In genomic region chr7:30563906-30564280, GRCm38 (mm10) we compare ENCODE assay signal across 9 mouse cellular contexts. TPM values are rescaled to one million over a fixed set of nuclear protein-coding genes. Genes with fewer than 3 reads are reported as not detected.
DNase-seq lines count a peak whose midpoint lies in the region; ATAC-seq and TF ChIP-seq lines count a peak whose summit lies in the region.
"Had no signal": no experiment of that assay in that cellular context is flagged by ENCODE, and none has a peak within 500 bp of the region (broad histone marks: within the 10 kb centered on the region; RNA-seq: fewer than 3 reads in every experiment).

No protein-coding gene starts in this region.

- no peak for ATAC-seq in forebrain, embryonic 15.5 days (replicated peaks)

- TF ChIP-seq CTCF in heart, adult 2 months (IDR thresholded peaks at IDR 0.05): no peak

- no peak for DNase-seq in heart, adult 2 months
- DNase-seq in heart, adult 8-10 months (ENCODE audit: low spot score): no peak
- peak; percentile 58 to 72 for DNase-seq in CD8-positive naive resting alpha-beta T cell, adult 2 months (ENCODE audit: low read depth in 2 of 2, low spot score in 2 of 2)
- no peak for DNase-seq in B cell, adult 2 months
- no peak for DNase-seq in layer of hippocampus, adult 11-12 months (ENCODE audit: low spot score)
- DNase-seq in urinary bladder, adult 2 months (ENCODE audit: low spot score): no peak

- H3K27me3 ChIP-seq in heart, adult 2 months (ENCODE audit: control insufficient read depth, insufficient read depth, low read length): no peaks in the 10 kb centered on the region
- H3K27me3 ChIP-seq in forebrain, embryonic 15.5 days: no peaks in the 10 kb centered on the region

- intact Hi-C loops in heart, adult 2 months (cut with DNase I): loop anchor here (1.0 kb wide), 1 partner anchor 24 kb away; the partner anchor contains the start of gene Kmt2b

- WGBS in heart, adult 2 months: 27% methylated on average over 6 of the region's 6 CpGs
- 31% methylated on average over 6 of the region's 6 CpGs for WGBS in forebrain, embryonic 15.5 days
- 43% methylated on average over 6 of the region's 6 CpGs for WGBS in macrophage (ENCODE audit: missing documents)

- 0 out of 2 replicates have a peak overlapping the region, but pooled peaks have one; percentile 3 for H3K9ac ChIP-seq in heart, adult 2 months (ENCODE audit: low read depth, low read length)
- peak overlapping the region; percentile 70 for H3K9ac ChIP-seq in forebrain, embryonic 15.5 days (replicated peaks)

- peak overlapping the region; percentile 73 for H3K4me2 ChIP-seq in forebrain, embryonic 15.5 days (replicated peaks)

- peaks cover 3% of the 10 kb centered on the region for H3K4me1 ChIP-seq in heart, adult 2 months (ENCODE audit: control insufficient read depth, insufficient read depth, low read length)
- peaks cover 25% of the 10 kb centered on the region for H3K4me1 ChIP-seq in forebrain, embryonic 15.5 days

- no peaks in the 10 kb centered on the region for H3K9me3 ChIP-seq in forebrain, embryonic 15.5 days

- peak overlapping the region; percentile 71 for H3K4me3 ChIP-seq in heart, adult 2 months
- peak overlapping the region; percentile 75 for H3K4me3 ChIP-seq in forebrain, embryonic 15.5 days
- peak overlapping the region; percentile 99 for H3K4me3 ChIP-seq in macrophage (ENCODE audit: inconsistent target)

- no peak for TF ChIP-seq POLR2A in heart, adult 2 months (IDR thresholded peaks at IDR 0.05; ENCODE audit: insufficient read depth, low read depth, low read length)

- H3K36me3 ChIP-seq in heart, adult 2 months (ENCODE audit: control insufficient read depth, insufficient read depth, low read length): no peaks in the 10 kb centered on the region
- H3K36me3 ChIP-seq in forebrain, embryonic 15.5 days: peaks cover 39% of the 10 kb centered on the region
- H3K36me3 ChIP-seq in macrophage (ENCODE audit: inconsistent target): peaks cover 32% of the 10 kb centered on the region; the same call in 1 of the 2 replicates

- no peak for TF ChIP-seq EP300 in heart, adult 2 months (IDR thresholded peaks at IDR 0.05; ENCODE audit: insufficient read depth, low read depth, low read length)

- peak overlapping the region; percentile 99 for H3K27ac ChIP-seq in heart, adult 2 months
- peak overlapping the region; percentile 92 for H3K27ac ChIP-seq in forebrain, embryonic 15.5 days (replicated peaks)
- peak overlapping the region; percentile 87 for H3K27ac ChIP-seq in macrophage

- H3K79me2 ChIP-seq in heart, adult 2 months (replicated peaks; ENCODE audit: control insufficient read depth, insufficient read depth, low read length): no peaks in the 10 kb centered on the region
- peaks cover 28% of the 10 kb centered on the region for H3K79me2 ChIP-seq in macrophage (ENCODE audit: inconsistent target)

RNA-seq across cellular contexts. Expression of gene Psenen, which starts 0.5 kb away (rescaled TPM):
- 10 to 100 TPM; 75.6 to 85.7 TPM for total RNA-seq in heart, adult 2 months (2021)
- 109 and 124 TPM in 2 replicates for polyA plus RNA-seq in heart, adult 2 months (2012; rRNA removed)
- 10 to 100 TPM; 82.2 to 90.7 (median 88.5) TPM for total RNA-seq in heart, adult 8-10 months (2022)
- 131 and 138 TPM in 2 replicates for polyA plus RNA-seq in forebrain, embryonic 15.5 days (2015; fragmentation: Nextera tagmentation; extraction: Ambion mirVana)
- 100 to 1,000 TPM in 3 of 26 experiments, 10 to 100 TPM in 20, 1 to 10 TPM in 3; 6.1 to 114 (median 40.7) TPM for total RNA-seq in macrophage (2018; cell fraction: chromatin; rRNA removed)
- 100 to 1,000 TPM; 191 to 255 (median 223) TPM for total RNA-seq in macrophage (2018; cell fraction: cytosol; rRNA removed)
- 100 to 1,000 TPM in 13 of 26 experiments, 10 to 100 TPM in 13; 38.4 to 219 (median 109) TPM for total RNA-seq in macrophage (2018; cell fraction: nucleus; rRNA removed)
- polyA plus RNA-seq in macrophage (2018): 123 to 220 TPM (median 157 TPM) in 3 replicates
- 151 and 174 TPM in 2 replicates for polyA plus RNA-seq in urinary bladder, adult 2 months (2012; rRNA removed)

RNA-seq across cellular contexts. Expression of gene Gm49396, which starts 0.7 kb away (rescaled TPM):
- 1 to 10 TPM; 1.1 to 1.9 TPM for total RNA-seq in heart, adult 2 months (2021)
- polyA plus RNA-seq in heart, adult 2 months (2012; rRNA removed): 1.6 and 3.1 TPM in 2 replicates
- 1 to 10 TPM in 2 of 4 experiments, under 1 TPM in 2; 0.80 to 1.6 (median 1.2) TPM for total RNA-seq in heart, adult 8-10 months (2022)
- polyA plus RNA-seq in forebrain, embryonic 15.5 days (2015; fragmentation: Nextera tagmentation; extraction: Ambion mirVana): 21.7 and 22.7 TPM in 2 replicates
- total RNA-seq in macrophage (2018; cell fraction: chromatin; rRNA removed): 10 to 100 TPM in 22 of 26 experiments, 1 to 10 TPM in 4; 7.0 to 24.7 (median 17.7) TPM
- 1 to 10 TPM in 4 of 26 experiments, under 1 TPM in 22; 0.06 to 1.9 (median 0.31) TPM for total RNA-seq in macrophage (2018; cell fraction: cytosol; rRNA removed)
- total RNA-seq in macrophage (2018; cell fraction: nucleus; rRNA removed): 10 to 100 TPM in 21 of 26 experiments, 1 to 10 TPM in 5; 7.0 to 24.3 (median 15.4) TPM
- 0.69 to 3.4 TPM (median 0.84 TPM) in 3 replicates for polyA plus RNA-seq in macrophage (2018)
- polyA plus RNA-seq in urinary bladder, adult 2 months (2012; rRNA removed): 2.8 and 5.1 TPM in 2 replicates

RNA-seq across cellular contexts. Expression of gene U2af1l4, which starts 0.8 kb away (rescaled TPM):
- 10 to 100 TPM; 56.0 to 67.9 TPM for total RNA-seq in heart, adult 2 months (2021)
- polyA plus RNA-seq in heart, adult 2 months (2012; rRNA removed): 61.3 and 71.4 TPM in 2 replicates
- total RNA-seq in heart, adult 8-10 months (2022): 10 to 100 TPM; 62.1 to 70.3 (median 67.2) TPM
- polyA plus RNA-seq in forebrain, embryonic 15.5 days (2015; fragmentation: Nextera tagmentation; extraction: Ambion mirVana): 118 and 122 TPM in 2 replicates
- 100 to 1,000 TPM in 6 of 26 experiments, 10 to 100 TPM in 20; 45.8 to 120 (median 81.3) TPM for total RNA-seq in macrophage (2018; cell fraction: chromatin; rRNA removed)
- 10 to 100 TPM; 46.1 to 67.7 (median 54.9) TPM for total RNA-seq in macrophage (2018; cell fraction: cytosol; rRNA removed)
- 10 to 100 TPM; 21.8 to 77.0 (median 47.0) TPM for total RNA-seq in macrophage (2018; cell fraction: nucleus; rRNA removed)
- 61.4 to 79.9 TPM (median 65.3 TPM) in 3 replicates for polyA plus RNA-seq in macrophage (2018)
- 69.1 and 74.1 TPM in 2 replicates for polyA plus RNA-seq in urinary bladder, adult 2 months (2012; rRNA removed)

RNA-seq across cellular contexts. Expression of gene Igflr1, which starts 1.3 kb away (rescaled TPM):
- under 1 TPM; 0.23 to 0.75 TPM for total RNA-seq in heart, adult 2 months (2021)
- 1.2 and 3.7 TPM in 2 replicates for polyA plus RNA-seq in heart, adult 2 months (2012; rRNA removed)
- total RNA-seq in heart, adult 8-10 months (2022): 1 to 10 TPM in 3 of 4 experiments, not detected in 1; 1.1 to 1.4 (median 1.1) TPM
- 6.3 and 6.6 TPM in 2 replicates for polyA plus RNA-seq in forebrain, embryonic 15.5 days (2015; fragmentation: Nextera tagmentation; extraction: Ambion mirVana)
- 1 to 10 TPM in 25 of 26 experiments, not detected in 1; 1.0 to 8.6 (median 3.6) TPM for total RNA-seq in macrophage (2018; cell fraction: chromatin; rRNA removed)
- under 1 TPM in 14 of 26 experiments, not detected in 12; 0.10 to 0.65 (median 0.29) TPM for total RNA-seq in macrophage (2018; cell fraction: cytosol; rRNA removed)
- total RNA-seq in macrophage (2018; cell fraction: nucleus; rRNA removed): 10 to 100 TPM in 4 of 26 experiments, 1 to 10 TPM in 22; 1.4 to 14.1 (median 5.5) TPM
- 0.68 TPM in 1 of 3 replicates, not detected in the others for polyA plus RNA-seq in macrophage (2018)
- 3.6 and 4.9 TPM in 2 replicates for polyA plus RNA-seq in urinary bladder, adult 2 months (2012; rRNA removed)
- total RNA-seq: neutrophil, adult 5-6 weeks had no signal

RNA-seq across cellular contexts. Expression of gene Lin37, which starts 4.3 kb away (rescaled TPM):
- total RNA-seq in heart, adult 2 months (2021): 10 to 100 TPM; 13.7 to 16.0 TPM
- polyA plus RNA-seq in heart, adult 2 months (2012; rRNA removed): 16.2 and 20.0 TPM in 2 replicates
- total RNA-seq in heart, adult 8-10 months (2022): 10 to 100 TPM; 13.5 to 21.0 (median 14.6) TPM
- polyA plus RNA-seq in forebrain, embryonic 15.5 days (2015; fragmentation: Nextera tagmentation; extraction: Ambion mirVana): 58.9 and 63.3 TPM in 2 replicates
- 10 to 100 TPM; 16.9 to 74.2 (median 45.0) TPM for total RNA-seq in macrophage (2018; cell fraction: chromatin; rRNA removed)
- total RNA-seq in macrophage (2018; cell fraction: cytosol; rRNA removed): 10 to 100 TPM; 19.0 to 37.8 (median 30.4) TPM
- 10 to 100 TPM; 13.5 to 58.3 (median 33.7) TPM for total RNA-seq in macrophage (2018; cell fraction: nucleus; rRNA removed)
- 18.0 to 27.7 TPM (median 25.4 TPM) in 3 replicates for polyA plus RNA-seq in macrophage (2018)
- 33.8 and 36.5 TPM in 2 replicates for polyA plus RNA-seq in urinary bladder, adult 2 months (2012; rRNA removed)

Comparison
In these comparisons a context has a peak if more than half of its experiments do, and no peak if none do; other contexts are left out.
1. DNase-seq: peak in CD8-positive naive resting alpha-beta T cell, adult 2 months (2 of 2); none in heart, adult 2 months (0 of 2), heart, adult 8-10 months (single experiment), B cell, adult 2 months (0 of 2), layer of hippocampus, adult 11-12 months (single experiment) and urinary bladder, adult 2 months (single experiment).
2. Peak in every context shown above with its lines, with median percentiles within 50 percentile points of each other: H3K27ac ChIP-seq and H3K4me3 ChIP-seq.